Mouse (Mus musculus) liver, adult 2 months (tissue): Measurements from ENCODE around the gene Tmem30b.

Experiments
- CTCF ChIP-seq: fragments of 200-500 bp; IDR thresholded peaks from 2 replicates; pipeline ENCODE4 v1.5.1; 2011; ENCODE audit warnings: low read depth, low read length, control low read depth
- POLR2A ChIP-seq: fragments of 200-500 bp; IDR thresholded peaks from 2 replicates; pipeline ENCODE4 v1.6.1; 2011; ENCODE audit warnings: low read length, control low read depth; ENCODE audit not compliant: insufficient read depth; ENCODE audit errors: extremely low read depth

GRCm38 (mm10) chr12:73558525-73559195 lies 12.5 kb upstream of the Tmem30b start:
- no peak for TF ChIP-seq CTCF
- TF ChIP-seq POLR2A = no peak
